Mouse (Mus musculus) C2C12 (cell line): ENCODE data around the gene Dglucy.

Experiments used
- CEBPB ChIP-seq: IDR thresholded peaks from one replicate; pipeline ENCODE4 v1.6.1; 2011; ENCODE audit warnings: low read depth, mild to moderate bottlenecking, control low read depth, moderate library complexity
- CTCF ChIP-seq: IDR thresholded peaks from one replicate; pipeline ENCODE4 v1.5.1; 2011; ENCODE audit not compliant: control insufficient read depth, insufficient read depth, insufficient read length
- MAX ChIP-seq: IDR thresholded peaks from one replicate; pipeline ENCODE4 v1.6.1; 2011; ENCODE audit warnings: mild to moderate bottlenecking, control low read depth
- MYOG ChIP-seq: IDR thresholded peaks from one replicate; pipeline ENCODE4 v1.6.1; 2011; ENCODE audit not compliant: control insufficient read depth, insufficient read length; ENCODE audit errors: extremely low read depth
- USF1 ChIP-seq: IDR thresholded peaks from one replicate; pipeline ENCODE4 v1.6.1; 2011; ENCODE audit warnings: low read depth, mild to moderate bottlenecking, control low read depth, moderate library complexity

DNA sequence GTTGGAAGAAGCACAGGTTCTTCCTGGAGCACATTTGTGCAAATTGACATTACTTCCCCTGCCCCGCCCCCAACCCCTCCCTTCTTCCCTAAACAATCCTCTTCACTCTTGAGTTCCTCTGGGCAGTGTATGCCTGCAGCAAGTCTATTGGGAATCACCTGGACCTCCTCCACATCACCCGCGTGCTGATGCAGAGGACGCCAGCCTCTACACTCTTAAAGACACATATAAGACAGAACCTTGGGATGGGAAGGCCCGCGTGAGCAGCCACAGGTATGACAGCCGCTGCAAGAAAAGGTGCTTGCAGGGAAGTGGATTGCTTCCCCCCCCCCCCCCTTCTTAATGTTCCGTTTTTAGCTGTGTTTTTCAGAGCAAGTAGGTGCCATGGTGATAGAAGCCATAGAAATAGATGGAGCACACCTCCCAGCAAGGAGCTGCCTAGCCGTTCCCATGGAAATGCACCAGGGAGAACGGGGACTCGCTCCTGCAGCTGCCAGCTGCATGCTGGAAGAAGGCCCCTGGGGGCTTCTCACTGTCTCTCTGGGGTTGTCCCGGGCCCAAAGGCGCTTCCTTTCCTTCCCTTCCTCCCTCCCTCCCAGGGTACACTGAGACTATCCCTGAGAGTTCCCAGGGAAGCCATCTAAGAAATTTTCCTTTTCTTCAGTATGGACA lies 29.9 kb downstream of the Dglucy start:
- TF ChIP-seq MYOG (no peak), USF1 (no peak), CTCF (no peak), MAX (no peak), CEBPB (no peak)
